Mouse (Mus musculus) spleen, adult 2 months (tissue): Measurements from ENCODE around the gene Hinfp. TPM values are rescaled to one million over a fixed set of nuclear protein-coding genes. Genes with fewer than 3 reads are reported as not detected.

Experiments used
- DNase-seq, 2 experiments: peaks; one replicate each; pipeline versions ENCODE4 v3.0.0 to v3.0.0-alpha.2; 2012 to 2021; ENCODE audit warnings: low spot score in 2 of 2, low read depth in 1 of 2
- H3K27ac ChIP-seq: fragments of 200-500 bp; 2 replicates; pipeline ENCODE4 v1.5.1; 2012; ENCODE audit warnings: low read length, inconsistent platforms; ENCODE audit not compliant: insufficient read depth
- H3K27me3 ChIP-seq: fragments of 200-500 bp; 2 replicates; pipeline ENCODE4 v1.6.1; 2012; ENCODE audit warnings: mild to moderate bottlenecking, moderate library complexity, low read length, inconsistent platforms; ENCODE audit not compliant: control insufficient read depth, insufficient read depth
- H3K36me3 ChIP-seq: fragments of 200-500 bp; 2 replicates; pipeline ENCODE4 v1.6.1; 2012; ENCODE audit warnings: mild to moderate bottlenecking, low read length, inconsistent platforms; ENCODE audit not compliant: control insufficient read depth, insufficient read depth
- H3K4me1 ChIP-seq: fragments of 200-500 bp; 2 replicates; pipeline ENCODE4 v1.6.1; 2011; ENCODE audit warnings: inconsistent platforms; ENCODE audit not compliant: control insufficient read depth, insufficient read depth, insufficient read length
- H3K4me3 ChIP-seq: fragments of 200-500 bp; 2 replicates; pipeline ENCODE4 v1.5.1; 2011; ENCODE audit warnings: mild to moderate bottlenecking, inconsistent platforms; ENCODE audit not compliant: insufficient read depth, insufficient read length; ENCODE audit errors: extremely low read depth
- CTCF ChIP-seq: fragments of 200-500 bp; IDR thresholded peaks from 2 replicates; pipeline ENCODE4 v1.5.1; 2011; ENCODE audit warnings: mild to moderate bottlenecking, inconsistent platforms; ENCODE audit not compliant: insufficient read depth, insufficient read length, insufficient replicate concordance; ENCODE audit errors: extremely low read depth
- POLR2A ChIP-seq: fragments of 200-500 bp; IDR thresholded peaks from 2 replicates; pipeline ENCODE4 v1.6.1; 2011; ENCODE audit warnings: low read depth, low read length, inconsistent platforms
- WGBS: fragments of 180-500 bp; shearing (Covaris S2); methylation state at CpG from one replicate; pipeline ENCODE4 v1.1.7; 2018; 5-methylcytosine and 5-hydroxymethylcytosine counted together
- polyA plus RNA-seq: library from polyadenylated mRNA; depleted of rRNA; stranded (reverse); fragments of >200 nt; gene quantifications from 2 replicates; pipeline ENCODE4 v1.2.3, GENCODE M21; 2012

Hinfp gene
- polyA plus RNA-seq, 1 experiment: 25.2 TPM

DNA sequence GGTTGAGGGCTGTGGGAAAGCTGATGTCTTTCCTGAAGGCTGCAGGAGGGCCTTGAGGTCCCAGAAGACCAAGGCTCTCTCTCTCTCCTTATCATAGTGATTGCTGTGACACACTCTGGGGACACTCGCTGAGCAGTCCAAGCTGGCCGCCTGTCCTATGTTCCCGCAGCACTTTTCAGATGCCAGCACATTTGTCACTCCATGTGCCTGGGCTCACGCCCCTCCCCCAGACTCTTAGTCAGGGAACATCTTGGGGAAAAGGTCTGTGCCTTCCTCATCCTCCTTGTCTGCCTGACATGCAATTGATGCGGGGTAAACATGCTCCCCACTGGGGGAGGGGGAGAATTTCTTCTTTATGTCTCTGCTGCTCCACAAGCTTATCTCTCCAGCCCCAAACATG lies 22.3 kb downstream of the Hinfp start:
- no peak overlapping the region for H3K27ac ChIP-seq
- no peak for TF ChIP-seq CTCF
- 82% methylated on average over 5 of the region's 5 CpGs for WGBS
- no peak overlapping the region for H3K4me3 ChIP-seq
- no peak for DNase-seq
- H3K4me1 ChIP-seq: peaks cover 11% of the 10 kb centered on the region
- H3K36me3 ChIP-seq: no peaks in the 10 kb centered on the region
- H3K27me3 ChIP-seq: peaks cover 12% of the 10 kb centered on the region

DNA sequence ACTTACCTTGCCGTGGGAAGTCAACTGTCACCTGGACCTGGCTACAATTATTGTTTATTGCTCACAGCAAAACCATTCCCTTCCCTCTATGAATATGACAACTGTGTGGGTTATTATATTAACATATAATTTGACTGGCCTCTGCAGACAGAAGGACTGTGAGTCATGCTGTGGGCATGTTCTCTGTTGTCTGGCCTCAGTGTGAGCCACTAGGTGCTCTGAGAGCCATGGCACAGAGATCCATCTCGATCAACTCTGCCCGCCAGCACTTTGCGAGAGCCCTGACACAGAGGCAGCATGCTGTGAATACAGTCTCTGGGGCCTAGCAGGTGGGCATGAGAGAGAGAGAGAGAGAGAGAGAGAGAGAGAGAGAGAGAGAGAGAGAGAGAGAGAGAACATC lies 35.5 kb downstream of the Hinfp start:
- TF ChIP-seq CTCF: no peak
- no peak for TF ChIP-seq POLR2A

DNA sequence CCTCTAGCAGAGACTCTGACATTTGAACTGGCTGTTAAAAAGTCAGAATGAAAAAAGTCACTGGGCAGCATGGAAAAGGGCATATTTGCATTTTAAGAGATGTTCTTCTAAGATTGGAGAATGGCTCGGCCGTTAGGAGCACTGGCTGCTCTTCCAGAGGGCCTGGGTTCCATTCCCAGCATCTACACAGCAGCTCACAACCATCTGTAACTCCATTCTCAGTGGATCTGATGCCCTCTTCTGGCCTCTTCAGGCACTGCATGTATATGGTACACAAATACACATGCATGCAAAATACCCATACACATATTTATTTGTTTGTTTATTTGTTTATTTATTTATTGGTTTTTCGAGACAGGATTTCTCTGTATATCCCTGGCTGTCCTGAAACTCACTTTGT lies 36.4 kb downstream of the Hinfp start:
- H3K27ac ChIP-seq: no peak overlapping the region
- H3K4me3 ChIP-seq: no peak overlapping the region
- TF ChIP-seq POLR2A (no peak), CTCF (peak; percentile 22; the same call in 1 of the 2 replicates)
- 79% methylated on average over 3 of the region's 3 CpGs for WGBS
- peak in 1 of 2 experiments; percentile 38 for DNase-seq
- H3K36me3 ChIP-seq: no peaks in the 10 kb centered on the region
- peaks cover 7% of the 10 kb centered on the region for H3K4me1 ChIP-seq
- H3K27me3 ChIP-seq: no peaks in the 10 kb centered on the region

More for the DNA sequence above, 35.5 kb downstream of the Hinfp start:
- Histone ChIP-seq H3K27me3 (no peaks in the 10 kb centered on the region), H3K36me3 (no peaks in the 10 kb centered on the region), H3K27ac (no peak overlapping the region), H3K4me1 (peaks cover 7% of the 10 kb centered on the region), H3K4me3 (no peak overlapping the region)
- no peak for DNase-seq
- 90% methylated on average over 4 of the region's 4 CpGs for WGBS

DNA sequence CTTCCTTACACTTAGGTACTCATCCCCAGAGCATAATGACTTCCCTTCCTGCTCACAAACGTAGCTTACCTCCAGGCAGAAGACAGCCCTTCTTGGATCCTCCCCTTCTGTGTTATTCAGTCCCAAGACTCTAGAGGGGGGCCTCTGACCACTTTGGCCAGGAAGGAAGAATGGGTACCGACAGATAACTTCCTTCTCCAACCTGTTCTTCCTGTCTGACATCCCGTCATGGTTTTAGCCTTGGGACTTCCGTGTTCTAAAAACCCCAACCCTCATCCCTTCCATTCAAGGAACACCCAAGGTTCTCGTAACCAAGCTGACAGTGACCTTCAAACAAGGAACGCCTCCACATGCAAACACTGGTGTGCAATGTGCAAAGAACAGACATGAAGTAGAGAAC lies 37.0 kb downstream of the Hinfp start, which contains the start of gene Nlrx1:
TSS of gene Nlrx1 (minus strand) at position 168 of the 400 bp plus-strand sequence.
- Histone ChIP-seq H3K4me1 (peaks cover 7% of the 10 kb centered on the region), H3K27ac (peak within 1 kb of the TSS; percentile 84), H3K4me3 (peak within 1 kb of the TSS; percentile 71), H3K27me3 (no peaks in the 10 kb centered on the region), H3K36me3 (no peaks in the 10 kb centered on the region)
- 11% methylated on average over 6 of the region's 6 CpGs for WGBS
- DNase-seq: peak in 1 of 2 experiments; percentile 28
- TF ChIP-seq POLR2A: no peak

DNA sequence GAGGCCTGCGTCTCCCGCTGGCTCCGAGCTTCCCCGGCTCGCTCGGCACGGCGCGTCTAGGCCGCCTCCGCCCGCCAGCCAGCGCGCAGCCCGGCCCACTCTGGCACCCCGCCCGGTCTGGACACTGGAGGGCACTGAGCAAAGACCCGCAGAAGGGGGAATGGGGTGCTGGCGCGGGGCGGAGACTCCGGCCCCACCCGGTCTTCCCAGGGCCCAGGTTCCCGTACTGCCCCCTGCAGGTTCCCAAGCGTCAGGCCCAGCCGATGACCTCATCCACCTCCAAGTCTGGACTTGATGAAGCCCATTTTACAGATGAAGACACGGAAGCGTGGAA lies 37.5 kb downstream of the Hinfp start:
- Histone ChIP-seq H3K36me3 (no peaks in the 10 kb centered on the region), H3K4me3 (peak overlapping the region; percentile 71), H3K27me3 (no peaks in the 10 kb centered on the region), H3K27ac (peak overlapping the region; percentile 84), H3K4me1 (peaks cover 7% of the 10 kb centered on the region)
- TF ChIP-seq POLR2A (no peak), CTCF (peak; percentile 75; the same call in 1 of the 2 replicates)
- 2% methylated on average over 28 of the region's 28 CpGs for WGBS
- peak; percentile 66 to 75 for DNase-seq

DNA sequence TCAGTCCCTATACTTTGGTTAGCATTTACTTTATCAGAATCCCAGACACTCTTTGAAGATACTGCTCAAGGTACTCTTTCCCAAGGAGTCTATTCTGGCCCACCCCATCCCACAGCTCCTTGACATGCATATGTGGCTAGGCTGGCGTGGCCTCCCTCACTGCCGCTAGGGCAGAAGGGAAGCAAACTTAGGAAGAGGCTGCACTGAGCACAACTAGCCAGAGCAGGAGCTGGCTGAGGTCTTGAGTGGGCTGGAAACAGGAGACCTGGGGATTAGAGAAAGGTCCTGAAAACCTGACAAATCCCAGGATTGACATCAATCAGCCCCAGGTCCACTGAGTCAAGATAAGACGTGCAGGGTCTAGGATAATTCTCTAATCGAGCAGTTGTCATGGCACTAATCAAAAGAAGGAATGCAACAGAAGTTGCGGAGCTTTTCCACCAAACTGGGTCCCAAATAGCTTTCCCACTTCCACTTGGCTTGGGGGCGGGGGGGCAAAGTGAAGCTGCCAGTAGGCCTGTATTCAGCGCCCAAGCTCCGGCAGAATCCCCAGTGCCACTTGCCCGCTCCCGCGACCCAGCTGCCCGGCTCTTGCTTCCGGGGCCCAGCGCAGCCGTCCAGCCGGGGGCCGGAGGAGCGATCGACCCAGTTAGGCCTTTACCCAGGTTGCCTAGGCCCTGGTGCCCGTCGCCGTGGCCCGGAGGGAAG lies 38.0 kb downstream of the Hinfp start:
- peaks cover 7% of the 10 kb centered on the region for H3K4me1 ChIP-seq
- WGBS: 17% methylated on average over 23 of the region's 23 CpGs
- no peak for TF ChIP-seq CTCF
- TF ChIP-seq POLR2A: no peak
- peak overlapping the region; percentile 71 for H3K4me3 ChIP-seq
- H3K36me3 ChIP-seq: no peaks in the 10 kb centered on the region
- DNase-seq: no peak
- no peaks in the 10 kb centered on the region for H3K27me3 ChIP-seq
- H3K27ac ChIP-seq: peak overlapping the region; percentile 84

DNA sequence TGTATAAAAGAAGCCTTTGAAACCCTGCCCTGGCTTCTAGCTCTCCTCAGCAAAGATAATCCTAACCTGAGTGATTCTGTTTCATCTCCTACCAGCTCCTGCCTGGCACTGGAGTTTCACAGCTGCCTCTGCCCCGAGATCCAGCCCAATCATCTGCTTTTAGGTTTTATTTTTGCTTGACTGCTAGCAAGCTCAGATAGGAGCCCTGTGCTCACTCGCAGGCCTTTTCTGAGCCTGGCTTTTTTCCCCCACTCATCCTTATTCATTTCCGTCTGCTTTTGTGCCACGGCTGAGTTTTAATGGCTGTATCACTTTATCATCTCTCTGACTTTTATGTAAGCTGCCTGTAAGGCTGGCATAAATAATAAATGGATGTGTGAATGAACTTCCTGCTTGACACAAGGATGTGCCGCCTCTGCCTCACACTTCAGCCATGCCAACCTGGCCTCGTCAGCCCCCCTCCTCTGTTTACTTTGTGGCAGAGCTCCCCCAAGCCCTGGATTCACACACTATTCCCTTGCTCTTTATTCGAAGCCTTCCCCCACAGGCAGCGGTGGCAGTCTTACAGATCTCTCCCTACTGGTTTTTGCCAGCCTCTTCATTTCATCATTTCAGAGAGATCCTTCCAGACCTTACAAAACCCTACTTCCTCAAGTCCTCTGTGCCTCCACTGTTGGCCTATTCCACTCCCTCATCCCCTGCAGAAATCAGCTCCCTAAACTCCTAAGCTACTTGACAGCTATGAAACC lies 38.8 kb downstream of the Hinfp start:
- 76% methylated on average over 8 of the region's 8 CpGs for whole genome bisulfite sequencing
- H3K27ac ChIP-seq: no peak overlapping the region
- TF ChIP-seq CTCF (no peak), POLR2A (no peak)

More for the DNA sequence above, 38.8 kb downstream of the Hinfp start:
- DNase-seq: no peak
- Histone ChIP-seq H3K4me1 (peaks cover 7% of the 10 kb centered on the region), H3K36me3 (no peaks in the 10 kb centered on the region), H3K4me3 (no peak overlapping the region), H3K27me3 (no peaks in the 10 kb centered on the region)
